28 mouse cellular contexts compared by ENCODE assay signal in genomic region chr14:9544364-9544763, GRCm38 (mm10).
DNase-seq lines count a peak whose midpoint lies in the region; ATAC-seq and TF ChIP-seq lines count a peak whose summit lies in the region.
"Had no signal": no experiment of that assay in that cellular context is flagged by ENCODE, and none has a peak within 500 bp of the region (broad histone marks: within the 10 kb centered on the region; RNA-seq: fewer than 3 reads in every experiment).

No protein-coding gene starts in this region.

- no peak for TF ChIP-seq EP300 in CH12.LX (IDR thresholded peaks at IDR 0.05; ENCODE audit: low read length)

- no peaks in the 10 kb centered on the region for H3K27me3 ChIP-seq in CH12.LX (replicated peaks)
- no peaks in the 10 kb centered on the region for H3K27me3 ChIP-seq in hindbrain, embryonic 14.5 days (ENCODE audit: control insufficient read depth, insufficient read depth, low read length)
- H3K27me3 ChIP-seq: embryonic facial prominence, embryonic 15.5 days; heart, embryonic 15.5 days; hindbrain, embryonic 13.5 days; midbrain, embryonic 15.5 days; neural tube, embryonic 13.5 days; stomach, embryonic 15.5 days had no signal

- H3K4me2 ChIP-seq in CH12.LX (ENCODE audit: insufficient read depth, low read depth, poor library complexity, severe bottlenecking), result no peak overlapping the region
- H3K4me2 ChIP-seq in hindbrain, embryonic 14.5 days (replicated peaks), result no peak overlapping the region
- H3K4me2 ChIP-seq: embryonic facial prominence, embryonic 15.5 days; heart, embryonic 15.5 days; hindbrain, embryonic 13.5 days; midbrain, embryonic 15.5 days; neural tube, embryonic 13.5 days; stomach, embryonic 15.5 days had no signal

- no peak overlapping the region for H3K9ac ChIP-seq in CH12.LX (ENCODE audit: insufficient read depth, low read depth)
- H3K9ac ChIP-seq in hindbrain, embryonic 14.5 days, result no peak overlapping the region
- H3K9ac ChIP-seq: embryonic facial prominence, embryonic 15.5 days; heart, embryonic 15.5 days; hindbrain, embryonic 13.5 days; midbrain, embryonic 15.5 days; neural tube, embryonic 13.5 days; stomach, embryonic 15.5 days had no signal

- intact Hi-C loops in left cerebral cortex, postnatal 25 days (cut with DNase I), result loop anchor here (5.0 kb wide), 1 partner anchor 248 kb away; no protein-coding TSS in a partner anchor

- TF ChIP-seq CTCF in CH12.LX (conservative IDR thresholded peaks at IDR 0.05 in 1 of 2, IDR thresholded peaks at IDR 0.05 in 1 of 2; ENCODE audit: low read depth in 2 of 2, low read length in 2 of 2), result no peak
- TF ChIP-seq CTCF in brain, embryonic 14.5 days (IDR thresholded peaks at IDR 0.05; ENCODE audit: borderline replicate concordance, extremely low read depth, insufficient read depth, insufficient read length), result no peak

- no peak for ATAC-seq in hindbrain, embryonic 14.5 days (ENCODE audit: low FRiP score)
- ATAC-seq: forebrain, embryonic 14.5 days; inflammation-experienced regulatory T-cells, adult 6 months; midbrain, embryonic 15.5 days had no signal

- no peak for TF ChIP-seq RAD21 in CH12.LX (IDR thresholded peaks at IDR 0.05; ENCODE audit: low read depth, low read length)

- in situ Hi-C loops in CH12.LX (cut with MboI; ENCODE audit: low pct_ligation_motif_present, low pct_unique_long_range_greater_than_20kb, low sequenced_read_pairs), result no loop called here

- no peaks in the 10 kb centered on the region for H3K9me3 ChIP-seq in CH12.LX (replicated peaks; ENCODE audit: low read length)
- no peaks in the 10 kb centered on the region for H3K9me3 ChIP-seq in hindbrain, embryonic 14.5 days (ENCODE audit: control insufficient read depth, low read length)
- H3K9me3 ChIP-seq: embryonic facial prominence, embryonic 15.5 days; heart, embryonic 15.5 days; hindbrain, embryonic 13.5 days; midbrain, embryonic 15.5 days; neural tube, embryonic 13.5 days; stomach, embryonic 15.5 days had no signal

- no peak overlapping the region for H3K27ac ChIP-seq in CH12.LX (ENCODE audit: insufficient read depth, low read depth)
- no peak overlapping the region for H3K27ac ChIP-seq in hindbrain, embryonic 14.5 days
- H3K27ac ChIP-seq: embryonic facial prominence, embryonic 15.5 days; gastrocnemius, adult 2 months; heart, embryonic 15.5 days; hindbrain, embryonic 13.5 days; midbrain, embryonic 15.5 days; neural tube, embryonic 13.5 days; stomach, embryonic 15.5 days had no signal

- no peak for TF ChIP-seq POLR2A in CH12.LX (IDR thresholded peaks at IDR 0.05; ENCODE audit: low read depth, low read length)
- no peak for TF ChIP-seq POLR2A in brain, embryonic 14.5 days (IDR thresholded peaks at IDR 0.05; ENCODE audit: borderline replicate concordance, extremely low read depth, insufficient read depth, insufficient read length, poor library complexity, severe bottlenecking)

- no peaks in the 10 kb centered on the region for H3K36me3 ChIP-seq in CH12.LX (replicated peaks in 1 of 2; ENCODE audit: control insufficient read depth in 1 of 2, insufficient read depth in 1 of 2, low read length in 1 of 2)
- H3K36me3 ChIP-seq in hindbrain, embryonic 14.5 days (replicated peaks; ENCODE audit: control insufficient read depth, insufficient read depth), result no peaks in the 10 kb centered on the region
- H3K36me3 ChIP-seq: embryonic facial prominence, embryonic 15.5 days; heart, embryonic 15.5 days; hindbrain, embryonic 13.5 days; midbrain, embryonic 15.5 days; neural tube, embryonic 13.5 days; stomach, embryonic 15.5 days had no signal

- peak; percentile 21 for DNase-seq in layer of hippocampus, adult 11-12 months (ENCODE audit: low spot score)
- no peak for DNase-seq in layer of hippocampus, adult 9-10 months (ENCODE audit: low spot score)
- DNase-seq in CH12.LX (ENCODE audit: extremely low read depth), result peak; percentile 37
- peak; percentile 13 for DNase-seq in brain, embryonic 14.5 days (ENCODE audit: low read depth)
- DNase-seq in left cerebral cortex, postnatal 25 days (ENCODE audit: low spot score in 2 of 2), result peak; percentile 34 to 88
- no peak for DNase-seq in urinary bladder, postnatal 25 days (ENCODE audit: low spot score)
- DNase-seq in gastrocnemius, postnatal 25 days, result no peak
- no peak for DNase-seq in hindbrain, embryonic 14.5 days (ENCODE audit: low spot score)
- DNase-seq: adrenal gland, adult 2 months; B cell, adult 2 months; cerebellum, adult 18-20 months; cerebellum, postnatal 25 days; gastrocnemius, adult 2 months; heart, postnatal 36 days; kidney, adult 2 months; kidney, postnatal 14 days; lung, postnatal 4 days; thymus, adult 18-20 months; thymus, postnatal 4 days had no signal

- dilution Hi-C loops in CH12.LX (cut with MboI; ENCODE audit: extremely low pct_ligation_motif_present, extremely low pct_unique_long_range_greater_than_20kb, low sequenced_read_pairs), result no loop called here

- H3K4me1 ChIP-seq in CH12.LX (ENCODE audit: control insufficient read depth in 1 of 2, insufficient read depth in 2 of 2), result peaks cover 0 to 23% of the 10 kb centered on the region in 2 experiments; a peak in 2 of 4 replicates
- no peaks in the 10 kb centered on the region for H3K4me1 ChIP-seq in hindbrain, embryonic 14.5 days (replicated peaks; ENCODE audit: control insufficient read depth, insufficient read depth, low read length)
- H3K4me1 ChIP-seq: embryonic facial prominence, embryonic 15.5 days; heart, embryonic 15.5 days; hindbrain, embryonic 13.5 days; midbrain, embryonic 15.5 days; neural tube, embryonic 13.5 days; stomach, embryonic 15.5 days had no signal

- no peak overlapping the region for H3K4me3 ChIP-seq in CH12.LX (replicated peaks in 1 of 3; ENCODE audit: low read depth in 2 of 3, low read length in 2 of 3, poor library complexity in 1 of 3)
- no peak overlapping the region for H3K4me3 ChIP-seq in hindbrain, embryonic 14.5 days (replicated peaks; ENCODE audit: low read length)
- H3K4me3 ChIP-seq: embryonic facial prominence, embryonic 15.5 days; gastrocnemius, adult 2 months; heart, embryonic 15.5 days; hindbrain, embryonic 13.5 days; midbrain, embryonic 15.5 days; myocyte; neural tube, embryonic 13.5 days; stomach, embryonic 15.5 days had no signal

- WGBS in hindbrain, embryonic 14.5 days, result 81% methylated on average over 3 of the region's 3 CpGs

- H3K79me2 ChIP-seq in CH12.LX (replicated peaks; ENCODE audit: control insufficient read depth, extremely low read depth, insufficient read depth, poor library complexity, severe bottlenecking), result no peaks in the 10 kb centered on the region

TF ChIP-seq in CH12.LX, 34 proteins besides CTCF, POLR2A, EP300 and RAD21:
- TF ChIP-seq MXI1 (IDR thresholded peaks at IDR 0.05; ENCODE audit: low read depth, low read length), result no peak
- TF ChIP-seq CHD1 (IDR thresholded peaks at IDR 0.05; ENCODE audit: low read depth, low read length), result no peak
- no peak for TF ChIP-seq NRF1 (IDR thresholded peaks at IDR 0.05; ENCODE audit: low read depth, low read length)
- no peak for TF ChIP-seq PAX5 (IDR thresholded peaks at IDR 0.05; ENCODE audit: low read length)
- no peak for TF ChIP-seq ETS1 (conservative IDR thresholded peaks at IDR 0.05; ENCODE audit: low read depth, low read length)
- TF ChIP-seq MYC (IDR thresholded peaks at IDR 0.05; ENCODE audit: low read depth, low read length), result no peak
- no peak for TF ChIP-seq ZC3H11A (IDR thresholded peaks at IDR 0.05; ENCODE audit: low read depth, low read length)
- no peak for TF ChIP-seq BHLHE40 (IDR thresholded peaks at IDR 0.05; ENCODE audit: low read depth, low read length)
- no peak for TF ChIP-seq MAFK (IDR thresholded peaks at IDR 0.05; ENCODE audit: insufficient replicate concordance, low read length)
- TF ChIP-seq GABPA (IDR thresholded peaks at IDR 0.05; ENCODE audit: insufficient replicate concordance, low read depth, low read length), result no peak
- no peak for TF ChIP-seq MEF2A (IDR thresholded peaks at IDR 0.05; ENCODE audit: borderline replicate concordance, low read depth, low read length)

Comparison
In these comparisons a context has a peak if more than half of its experiments do, and no peak if none do; other contexts are left out.
1. DNase-seq: peak in layer of hippocampus, adult 11-12 months (single experiment), CH12.LX (single experiment), brain, embryonic 14.5 days (single experiment) and left cerebral cortex, postnatal 25 days (2 of 2); none in layer of hippocampus, adult 9-10 months (single experiment), urinary bladder, postnatal 25 days (single experiment), gastrocnemius, postnatal 25 days (single experiment) and hindbrain, embryonic 14.5 days (single experiment).